Mouse (Mus musculus): ENCODE results near the gene Gm7903.
"Not testable (repeated sequence)": the region's sequence is repeated elsewhere in the genome, so short reads cannot be mapped to it uniquely, and the experiment has no call there.

The Gm7903 gene

DNA sequence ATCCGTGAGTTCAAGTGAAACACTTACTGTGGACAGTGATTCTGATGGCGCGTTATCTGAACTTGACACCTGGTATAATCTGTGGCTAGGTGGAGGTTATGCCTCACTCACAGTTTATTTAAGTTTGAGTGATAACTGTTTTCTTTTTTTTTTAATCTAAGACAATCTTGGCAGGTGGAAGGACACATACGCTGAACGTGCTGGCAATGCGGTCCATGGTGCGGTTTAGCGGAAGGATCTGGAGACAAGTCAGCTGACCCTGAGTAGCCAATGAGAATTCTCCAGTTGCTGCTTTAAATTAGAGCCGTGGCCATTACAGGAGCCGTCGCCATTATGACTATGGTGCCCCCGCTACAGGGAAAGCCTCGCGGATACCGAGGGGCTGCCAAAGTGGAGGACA is at the start of gene Gm7903:
Gene Gm7903 (plus strand): TSS at position 301 of the 400 bp plus-strand sequence.
- DNase-seq (ENCODE audit: low spot score) = not testable (repeated sequence)

DNA sequence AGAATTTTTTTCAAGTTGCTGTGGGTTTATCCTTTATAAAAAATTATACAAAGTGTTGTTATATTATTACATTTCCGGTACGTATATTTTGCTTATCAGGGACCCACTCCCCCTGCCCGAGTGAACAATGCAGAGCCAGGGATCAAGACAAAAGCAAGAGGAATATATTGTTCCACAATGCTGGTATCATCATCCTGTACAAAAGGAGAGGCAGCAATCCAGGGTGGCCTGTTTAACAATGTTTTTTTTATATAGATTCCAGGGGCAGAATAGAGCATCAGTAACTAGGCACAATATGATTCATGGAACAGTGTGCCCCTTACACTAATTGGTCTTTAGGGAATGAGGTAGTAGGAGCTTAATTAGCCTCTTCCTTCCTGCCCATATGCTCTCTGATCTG is 30.1 kb upstream of the Gm7903 start:
- DNase-seq (ENCODE audit: low spot score) = not testable (repeated sequence)

DNA sequence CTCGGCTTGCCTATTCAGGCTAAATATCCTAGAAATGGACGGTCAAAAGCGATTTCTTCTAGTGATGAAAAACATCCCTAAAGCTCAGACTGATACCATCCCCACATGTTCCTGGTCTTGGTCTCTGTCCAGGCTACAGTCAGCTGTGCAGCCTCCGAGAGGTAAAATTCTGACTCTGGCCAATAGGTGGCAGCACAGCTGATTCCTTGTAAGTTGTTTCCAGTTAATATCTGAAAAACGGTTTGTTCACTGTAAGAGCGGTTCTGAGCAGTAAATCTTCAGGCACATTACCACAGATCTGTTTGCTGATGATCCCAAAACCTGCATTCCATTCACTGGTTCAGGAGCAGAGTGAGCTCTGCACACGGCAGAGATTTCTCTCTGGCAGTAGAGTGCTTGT is 12.4 kb upstream of the Gm7903 start:
- DNase-seq (ENCODE audit: low spot score) = not testable (repeated sequence)

DNA sequence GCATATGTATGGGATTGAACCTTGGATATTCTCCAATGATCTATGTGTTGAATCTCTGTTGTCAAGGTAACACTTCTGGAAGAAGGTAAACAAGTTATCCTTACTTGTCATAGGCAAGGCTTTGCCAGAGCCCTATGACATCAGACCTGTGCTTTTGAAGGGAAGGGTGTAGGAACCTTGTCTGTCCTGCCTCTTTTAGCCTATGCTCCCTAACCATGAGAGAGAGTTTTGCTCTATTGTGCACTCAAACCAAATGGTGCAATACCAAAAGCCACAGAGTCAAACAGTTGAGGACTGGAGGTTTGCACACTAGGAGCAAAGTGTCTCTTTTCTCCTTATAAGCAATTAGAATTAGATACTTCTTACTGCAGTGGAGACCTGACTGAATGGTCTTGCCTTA is 11.8 kb upstream of the Gm7903 start:
- not testable (repeated sequence) for DNase-seq (ENCODE audit: low spot score)

DNA sequence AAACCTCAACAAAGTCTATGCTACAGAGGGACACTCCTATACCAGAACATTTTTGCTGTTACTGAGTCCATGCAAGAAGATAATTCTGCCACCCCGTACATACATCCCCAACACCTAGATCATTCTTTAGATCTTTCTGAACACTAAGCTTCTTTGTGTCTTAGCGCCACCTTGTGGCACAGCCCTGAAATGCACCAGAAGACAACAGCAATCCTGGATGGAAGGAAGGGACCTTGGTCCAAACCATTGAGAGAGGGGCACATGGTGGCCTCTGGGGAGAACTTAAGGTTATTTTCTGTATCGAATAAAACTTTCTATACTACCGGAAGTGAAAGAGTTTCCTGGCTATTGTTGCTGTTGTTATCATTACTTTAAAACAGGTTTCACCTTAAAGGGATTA is 11.2 kb upstream of the Gm7903 start:
- not testable (repeated sequence) for DNase-seq (ENCODE audit: low spot score)

DNA sequence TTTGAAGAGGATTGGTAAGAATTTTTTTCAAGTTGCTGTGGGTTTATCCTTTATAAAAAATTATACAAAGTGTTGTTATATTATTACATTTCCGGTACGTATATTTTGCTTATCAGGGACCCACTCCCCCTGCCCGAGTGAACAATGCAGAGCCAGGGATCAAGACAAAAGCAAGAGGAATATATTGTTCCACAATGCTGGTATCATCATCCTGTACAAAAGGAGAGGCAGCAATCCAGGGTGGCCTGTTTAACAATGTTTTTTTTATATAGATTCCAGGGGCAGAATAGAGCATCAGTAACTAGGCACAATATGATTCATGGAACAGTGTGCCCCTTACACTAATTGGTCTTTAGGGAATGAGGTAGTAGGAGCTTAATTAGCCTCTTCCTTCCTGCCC is 30.5 kb downstream of the Gm7903 start:
- DNase-seq (ENCODE audit: low spot score) = not testable (repeated sequence)

DNA sequence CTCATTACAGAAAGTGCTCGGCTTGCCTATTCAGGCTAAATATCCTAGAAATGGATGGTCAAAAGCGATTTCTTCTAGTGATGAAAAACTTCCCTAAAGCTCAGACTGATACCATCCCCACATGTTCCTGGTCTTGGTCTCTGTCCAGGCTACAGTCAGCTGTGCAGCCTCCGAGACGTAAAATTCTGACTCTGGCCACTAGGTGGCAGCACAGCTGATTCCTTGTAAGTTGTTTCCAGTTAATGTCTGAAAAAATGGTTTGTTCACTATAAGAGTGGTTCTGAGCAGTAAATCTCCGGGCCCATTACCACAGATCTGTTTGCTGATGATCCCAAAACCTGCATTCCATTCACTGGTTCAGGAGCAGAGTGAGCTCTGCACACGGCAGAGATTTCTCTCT is 48.3 kb downstream of the Gm7903 start:
- not testable (repeated sequence) for DNase-seq (ENCODE audit: low spot score)

DNA sequence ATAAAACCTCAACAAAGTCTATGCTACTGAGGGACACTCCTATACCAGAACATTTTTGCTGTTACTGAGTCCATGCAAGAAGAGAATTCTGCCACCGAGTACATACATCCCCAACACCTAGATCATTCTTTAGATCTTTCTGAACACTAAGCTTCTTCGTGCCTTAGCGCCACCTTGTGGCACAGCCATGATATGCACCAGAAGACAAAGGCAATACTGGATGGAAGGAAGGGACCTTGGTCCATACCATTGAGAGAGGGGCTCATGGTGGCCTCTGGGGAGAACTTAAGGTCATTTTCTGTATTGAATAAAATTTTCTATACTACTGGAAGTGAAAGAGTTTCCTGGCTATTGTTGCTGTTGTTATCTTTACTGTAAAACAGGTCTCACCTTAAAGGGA is 49.5 kb downstream of the Gm7903 start:
- not testable (repeated sequence) for DNase-seq (ENCODE audit: low spot score)

Data from layer of hippocampus, adult 9-10 months (tissue).